24 mouse cellular contexts compared by ENCODE assay signal in genomic region chr17:84251426-84251825, GRCm38 (mm10).
DNase-seq lines count a peak whose midpoint lies in the region; ATAC-seq and TF ChIP-seq lines count a peak whose summit lies in the region.
"Had no signal": no experiment of that assay in that cellular context is flagged by ENCODE, and none has a peak within 500 bp of the region (broad histone marks: within the 10 kb centered on the region; RNA-seq: fewer than 3 reads in every experiment).

No protein-coding gene starts in this region.

- no peaks in the 10 kb centered on the region for H3K27me3 ChIP-seq in kidney, adult 2 months (replicated peaks; ENCODE audit: control insufficient read depth, insufficient read depth, low read length)
- no peaks in the 10 kb centered on the region for H3K27me3 ChIP-seq in liver, embryonic 16.5 days (ENCODE audit: control insufficient read depth, insufficient read depth, low read depth, low read length)
- no peaks in the 10 kb centered on the region for H3K27me3 ChIP-seq in liver, embryonic 11.5 days (replicated peaks; ENCODE audit: control insufficient read depth, insufficient read depth, low read length)
- H3K27me3 ChIP-seq: CH12.LX; forebrain, embryonic 13.5 days; hindbrain, embryonic 12.5 days; hindbrain, embryonic 15.5 days had no signal

- no peaks in the 10 kb centered on the region for H3K9me3 ChIP-seq in liver, embryonic 16.5 days (replicated peaks; ENCODE audit: control insufficient read depth, low read length)
- no peaks in the 10 kb centered on the region for H3K9me3 ChIP-seq in liver, embryonic 11.5 days (ENCODE audit: control insufficient read depth, low read length)
- H3K9me3 ChIP-seq: forebrain, embryonic 10.5 days; forebrain, embryonic 13.5 days; G1E; hindbrain, embryonic 12.5 days; hindbrain, embryonic 15.5 days had no signal

- H3K27ac ChIP-seq in kidney, adult 2 months (ENCODE audit: insufficient read depth, low read depth, low read length), result no peak overlapping the region
- peak overlapping the region; percentile 38; the same call in 1 of the 2 replicates for H3K27ac ChIP-seq in liver, embryonic 16.5 days (ENCODE audit: low read length)
- no peak overlapping the region for H3K27ac ChIP-seq in liver, embryonic 11.5 days (ENCODE audit: low read depth, low read length)
- H3K27ac ChIP-seq: forebrain, embryonic 10.5 days; forebrain, embryonic 13.5 days; gastrocnemius, adult 2 months; hindbrain, embryonic 12.5 days; hindbrain, embryonic 15.5 days had no signal

- TF ChIP-seq POLR2A in kidney, adult 2 months (IDR thresholded peaks at IDR 0.05; ENCODE audit: low read depth, low read length), result no peak

- H3K4me3 ChIP-seq in kidney, adult 2 months (ENCODE audit: insufficient read depth, low read depth, low read length), result no peak overlapping the region
- no peak overlapping the region for H3K4me3 ChIP-seq in liver, embryonic 16.5 days (ENCODE audit: low read depth, low read length)
- no peak overlapping the region for H3K4me3 ChIP-seq in liver, embryonic 11.5 days (ENCODE audit: low read depth, low read length)
- H3K4me3 ChIP-seq: forebrain, embryonic 10.5 days; forebrain, embryonic 13.5 days; gastrocnemius, adult 2 months; hindbrain, embryonic 12.5 days; hindbrain, embryonic 15.5 days had no signal

- H3K36me3 ChIP-seq in kidney, adult 2 months (ENCODE audit: control insufficient read depth, insufficient read depth, low read length), result no peaks in the 10 kb centered on the region; the same call in 1 of the 2 replicates
- no peaks in the 10 kb centered on the region for H3K36me3 ChIP-seq in liver, embryonic 16.5 days (ENCODE audit: control insufficient read depth, insufficient read depth)
- 0 out of 2 replicates have a peak, but pooled peaks cover 6% of the 10 kb centered on the region for H3K36me3 ChIP-seq in liver, embryonic 11.5 days (ENCODE audit: control insufficient read depth, insufficient read depth, low read length)

- DNase-seq in kidney, adult 2 months, result peak; percentile 43
- no peak for DNase-seq in kidney, adult 18-20 months
- DNase-seq in liver, embryonic 11.5 days (ENCODE audit: low spot score), result no peak
- DNase-seq in NIH3T3 (ENCODE audit: low read depth), result peak; percentile 82
- no peak for DNase-seq in thymus, postnatal 0 days (ENCODE audit: low spot score)
- DNase-seq: adrenal gland, adult 8-10 months; adrenal gland, postnatal 36 days; B cell, adult 2 months; cerebellum, adult 18-20 months; cerebellum, adult 9-10 months; cerebellum, postnatal 14 days; gastrocnemius, adult 2 months; gastrocnemius, postnatal 14 days; heart, adult 11 months had no signal

- no peak overlapping the region for H3K4me2 ChIP-seq in liver, embryonic 16.5 days (ENCODE audit: low read depth, low read length)
- H3K4me2 ChIP-seq in liver, embryonic 11.5 days, result no peak overlapping the region
- H3K4me2 ChIP-seq: forebrain, embryonic 13.5 days; heart, embryonic 11.5 days; hindbrain, embryonic 12.5 days; hindbrain, embryonic 15.5 days had no signal

- H3K4me1 ChIP-seq in kidney, adult 2 months (ENCODE audit: control insufficient read depth, insufficient read depth, low read length), result peaks cover 4% of the 10 kb centered on the region; the same call in 1 of the 2 replicates
- H3K4me1 ChIP-seq in liver, embryonic 16.5 days (ENCODE audit: control insufficient read depth, low read depth, low read length), result peaks cover 6% of the 10 kb centered on the region
- H3K4me1 ChIP-seq in liver, embryonic 11.5 days (replicated peaks; ENCODE audit: control insufficient read depth, insufficient read depth, low read length), result peaks cover 5% of the 10 kb centered on the region; the same call in 1 of the 2 replicates
- H3K4me1 ChIP-seq: hindbrain, embryonic 15.5 days had no signal

- TF ChIP-seq CTCF in kidney, adult 2 months (conservative IDR thresholded peaks at IDR 0.05; ENCODE audit: insufficient read depth, insufficient read length, low read depth, low read length), result no peak

- no peak overlapping the region for H3K9ac ChIP-seq in liver, embryonic 16.5 days (ENCODE audit: low read depth, low read length)
- H3K9ac ChIP-seq in liver, embryonic 11.5 days (ENCODE audit: low read depth, low read length), result no peak overlapping the region
- H3K9ac ChIP-seq: forebrain, embryonic 13.5 days; hindbrain, embryonic 12.5 days; hindbrain, embryonic 15.5 days had no signal

- 69% methylated on average over 3 of the region's 3 CpGs for WGBS in kidney, adult 2 months
- WGBS in liver, embryonic 16.5 days (ENCODE audit: insufficient replicate concordance), result 68% methylated on average over 3 of the region's 3 CpGs
- 86% methylated on average over 3 of the region's 3 CpGs for WGBS in liver, embryonic 11.5 days

- peak; percentile 75; the same call in 1 of the 2 replicates for ATAC-seq in liver, embryonic 16.5 days (ENCODE audit: low read depth)
- no peak for ATAC-seq in liver, embryonic 11.5 days (replicated peaks; ENCODE audit: low FRiP score)
- ATAC-seq: activated CD4-positive, CD25-positive, alpha-beta regulatory T cell, adult 4 months; forebrain, embryonic 13.5 days; forebrain, embryonic 16.5 days had no signal

Comparison
In these comparisons a context has a peak if more than half of its experiments do, and no peak if none do; other contexts are left out.
1. DNase-seq: peak in kidney, adult 2 months (single experiment) and NIH3T3 (single experiment); none in kidney, adult 18-20 months (single experiment), liver, embryonic 11.5 days (single experiment) and thymus, postnatal 0 days (single experiment).